Mouse (Mus musculus): ENCODE measurements around the gene Cox20.
"Not testable (repeated sequence)": the region's sequence is repeated elsewhere in the genome, so short reads cannot be mapped to it uniquely, and the experiment has no call there.

The Cox20 gene

DNA sequence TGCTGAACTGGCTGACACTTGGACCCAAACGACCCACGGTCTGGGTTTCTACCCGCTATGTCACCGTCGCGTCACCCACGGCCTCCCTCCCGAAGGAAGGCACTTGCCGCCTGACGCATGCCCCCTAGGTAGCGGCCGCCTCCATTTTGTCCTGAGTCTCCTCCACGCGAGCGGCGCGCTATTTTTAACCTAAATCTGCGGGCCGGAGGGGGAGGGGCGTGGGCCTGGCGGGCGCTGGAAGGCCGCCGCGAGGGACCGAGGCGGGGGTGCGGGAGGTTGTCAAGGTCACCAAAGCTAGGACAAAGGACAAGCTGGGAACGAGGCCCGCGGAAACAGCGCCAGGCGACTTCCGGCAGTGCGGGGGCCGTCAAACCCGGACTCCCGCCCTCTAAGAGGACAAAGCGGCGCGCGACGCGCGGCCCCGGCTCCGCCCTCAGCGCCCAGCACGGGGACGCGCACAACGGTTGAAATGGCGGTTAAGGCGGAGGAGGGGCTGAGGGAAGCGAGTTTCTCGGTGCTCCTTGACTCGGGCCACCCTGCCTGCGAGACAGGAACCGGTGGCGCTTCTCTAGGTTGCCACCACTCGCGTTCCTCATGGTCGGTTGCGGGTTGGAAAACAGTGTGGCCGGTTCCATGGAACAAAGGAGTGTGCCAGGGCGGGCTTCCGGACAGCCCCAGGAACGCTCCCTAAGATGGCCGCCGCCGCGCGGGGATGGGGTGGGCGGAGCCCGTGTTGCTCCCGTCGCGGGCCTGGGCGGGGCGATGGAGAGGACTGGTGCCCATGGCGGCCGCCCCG lies at the start of gene Cox20:
Cox20 (plus strand) TSS at position 742 of the 796 bp plus-strand sequence.
- peak; percentile 98 for DNase-seq (ENCODE audit: low spot score)

DNA sequence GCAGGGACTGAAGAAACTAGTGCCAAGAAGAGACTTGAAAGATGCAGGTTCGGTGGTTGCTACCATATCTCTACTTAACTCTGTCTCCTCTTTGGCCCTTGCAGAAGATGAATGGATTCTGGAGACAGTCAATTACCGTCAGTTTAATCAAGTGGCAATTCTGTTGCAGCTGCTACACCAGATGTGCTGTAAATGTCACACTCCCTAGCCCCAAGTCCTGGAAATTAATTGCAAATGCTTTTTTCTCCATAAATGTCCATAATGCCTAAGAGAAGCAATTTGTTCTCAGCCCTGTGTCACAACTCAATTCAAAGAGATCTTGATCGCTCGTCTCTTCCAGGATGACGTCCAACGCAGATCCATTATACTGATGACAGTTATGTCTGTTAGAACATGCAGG lies 48.3 kb upstream of the Cox20 start:
- no peak for DNase-seq (ENCODE audit: low spot score)

DNA sequence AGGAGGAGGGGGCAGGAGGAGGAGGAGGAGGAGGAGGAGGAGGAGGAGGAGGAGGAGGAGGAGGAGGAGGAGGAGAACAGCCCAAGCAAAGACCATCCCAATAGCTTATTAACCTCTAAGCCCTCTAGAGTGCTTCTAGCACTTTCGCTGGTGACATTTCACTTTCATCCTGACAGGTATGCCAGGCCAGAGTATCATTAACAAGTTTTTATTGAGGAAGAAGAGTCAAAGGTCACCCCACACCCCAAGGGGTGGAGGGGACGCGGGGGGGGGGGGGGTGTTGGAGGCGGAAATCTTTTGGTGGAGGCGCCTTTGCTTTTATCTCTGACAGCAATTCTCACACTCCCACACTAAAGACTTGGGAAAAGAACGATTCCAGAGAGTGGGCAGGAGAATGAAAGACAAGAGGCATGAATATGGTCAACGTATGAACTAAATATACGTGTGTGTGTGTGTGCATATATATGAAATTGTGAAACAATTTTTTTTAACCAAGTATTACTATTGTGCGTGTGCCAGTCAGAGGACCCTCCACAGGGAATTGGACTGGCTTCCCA lies 43.7 kb upstream of the Cox20 start:
- DNase-seq (ENCODE audit: low spot score), result no peak

GRCm38 (mm10) chr1:178275738-178276053 lies 43.2 kb upstream of the Cox20 start:
- DNase-seq (ENCODE audit: low spot score), result no peak

DNA sequence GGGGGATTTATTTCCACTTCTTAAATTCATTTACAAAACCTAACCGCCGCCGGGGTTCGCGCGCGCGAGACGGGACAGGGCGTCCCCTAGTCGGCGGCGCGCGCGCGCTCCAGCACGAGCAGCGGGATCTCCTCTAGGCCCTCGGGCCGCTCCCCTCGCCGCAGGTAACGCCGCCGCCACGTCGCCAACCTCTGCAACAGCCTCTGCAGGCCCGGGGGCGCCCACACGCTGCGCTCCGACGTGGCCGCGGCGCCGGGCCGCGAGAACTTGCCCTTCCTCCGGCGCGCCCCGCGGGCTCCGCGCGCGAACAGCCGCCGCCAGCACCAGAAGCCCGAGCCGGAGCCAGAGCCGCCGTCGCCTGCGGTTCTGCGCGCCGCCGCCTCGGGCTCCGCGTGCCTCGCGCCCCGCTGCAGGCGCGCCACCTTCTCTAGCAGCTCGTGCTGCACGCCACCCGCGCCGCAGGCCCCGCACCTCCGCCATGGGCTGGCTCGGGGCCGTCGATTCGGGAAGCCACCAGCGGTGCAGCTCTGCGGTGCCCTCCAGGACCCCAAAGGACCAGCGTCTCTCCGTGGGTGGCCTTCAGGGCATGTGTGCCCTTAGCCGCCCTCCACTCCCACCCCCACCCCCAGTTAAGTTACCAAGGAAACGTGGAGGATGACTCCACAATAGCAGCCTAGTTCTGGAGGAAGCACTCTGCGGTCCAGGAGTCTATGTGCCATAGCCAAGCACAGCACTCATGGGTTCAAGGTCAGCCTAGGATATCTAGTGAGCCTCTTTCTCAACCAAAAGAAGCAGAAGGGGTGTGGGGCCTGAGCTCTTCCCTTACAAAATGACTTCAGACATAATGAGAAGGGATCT lies 42.6 kb upstream of the Cox20 start:
- no peak for DNase-seq (ENCODE audit: low spot score)

- DNase-seq (ENCODE audit: low spot score), result not testable (repeated sequence)
Measured at GRCm38 (mm10) chr1:178283314-178283713, 35.6 kb upstream of the Cox20 start.

DNA sequence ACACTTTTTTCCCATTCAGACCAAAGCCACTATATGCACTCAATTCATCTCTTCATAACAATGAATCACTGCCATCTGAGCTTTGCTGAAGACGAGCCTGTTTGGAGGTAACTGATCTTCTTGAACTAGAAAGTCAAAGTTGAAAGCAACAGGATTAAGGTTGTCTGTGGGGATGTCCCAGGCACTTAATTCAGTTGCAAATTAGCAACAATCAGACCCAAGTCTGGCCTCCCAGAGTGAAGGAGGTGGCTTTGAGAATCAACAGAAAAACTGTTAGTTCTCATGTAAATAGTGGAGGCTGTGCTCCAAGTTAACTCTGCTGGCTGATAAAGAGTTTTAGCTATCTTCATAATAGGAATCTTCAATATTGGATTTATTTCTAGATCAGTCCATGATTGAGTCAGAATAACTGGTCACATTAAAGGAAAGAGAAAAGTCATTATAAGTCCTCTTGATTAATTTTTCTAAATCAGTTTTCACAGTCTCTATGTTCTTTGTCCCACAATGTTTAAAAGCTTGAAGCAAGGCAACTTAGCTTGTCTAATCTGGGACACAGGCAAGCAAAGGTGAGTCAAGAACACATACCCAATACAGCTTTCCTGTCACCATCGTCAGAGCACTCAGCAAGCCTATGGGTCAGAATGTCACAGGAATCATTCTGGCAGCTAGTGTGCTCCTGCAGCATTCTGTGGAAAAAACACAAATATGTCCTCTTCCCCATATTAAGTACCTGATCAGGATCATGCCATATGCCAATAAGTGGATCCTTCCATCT lies 34.8 kb upstream of the Cox20 start:
- DNase-seq (ENCODE audit: low spot score), result no peak

DNA sequence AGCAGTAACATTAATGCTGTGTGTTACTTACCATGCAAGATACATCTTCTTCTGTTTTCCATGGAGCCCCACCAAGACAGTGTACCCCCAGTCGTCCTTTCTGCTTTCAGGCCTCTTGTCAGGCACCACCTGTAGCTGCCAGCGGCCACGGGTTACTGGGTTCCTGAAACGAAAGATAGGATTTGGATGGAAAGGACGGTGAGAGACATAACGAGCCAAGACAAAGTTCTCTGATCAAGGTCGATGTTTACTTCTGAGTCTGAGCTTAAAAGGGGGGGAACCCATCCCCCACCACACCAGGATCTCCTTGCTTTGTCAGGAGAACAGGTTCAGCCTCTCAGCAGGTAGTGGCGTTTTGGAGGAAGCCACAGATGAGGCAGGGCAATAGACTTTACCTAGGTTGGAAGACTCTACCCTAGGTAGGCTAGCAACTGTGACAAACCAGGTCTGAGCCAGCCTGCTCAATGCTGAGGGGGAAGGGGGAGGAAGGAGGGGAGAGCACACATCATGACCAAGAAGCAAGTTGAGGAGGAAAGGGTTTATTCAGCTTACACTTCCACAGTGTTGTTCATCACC lies 31.2 kb upstream of the Cox20 start:
- no peak for DNase-seq (ENCODE audit: low spot score)

DNA sequence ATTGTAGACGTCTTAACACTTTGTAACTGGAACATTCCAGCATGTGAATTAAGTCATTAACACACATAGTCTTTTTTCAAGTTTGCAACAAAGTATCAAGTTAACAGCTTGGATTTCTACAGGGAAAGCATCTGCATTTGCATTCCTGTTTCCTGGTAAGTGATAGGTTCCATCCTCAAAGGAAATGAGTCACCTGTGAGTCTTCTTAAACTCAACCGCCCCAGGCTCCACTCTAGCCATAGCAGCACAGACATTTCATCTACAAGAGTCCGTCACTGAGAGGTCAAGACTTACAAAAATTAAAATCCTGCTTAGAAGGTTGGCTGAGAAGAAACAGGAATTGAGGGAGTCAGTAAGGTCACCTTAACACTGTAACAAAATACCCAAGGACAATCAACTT lies 27.2 kb upstream of the Cox20 start:
- DNase-seq (ENCODE audit: low spot score), result no peak

GRCm38 (mm10) chr1:178294051-178294450 lies 24.9 kb upstream of the Cox20 start:
- no peak for DNase-seq (ENCODE audit: low spot score)

DNA sequence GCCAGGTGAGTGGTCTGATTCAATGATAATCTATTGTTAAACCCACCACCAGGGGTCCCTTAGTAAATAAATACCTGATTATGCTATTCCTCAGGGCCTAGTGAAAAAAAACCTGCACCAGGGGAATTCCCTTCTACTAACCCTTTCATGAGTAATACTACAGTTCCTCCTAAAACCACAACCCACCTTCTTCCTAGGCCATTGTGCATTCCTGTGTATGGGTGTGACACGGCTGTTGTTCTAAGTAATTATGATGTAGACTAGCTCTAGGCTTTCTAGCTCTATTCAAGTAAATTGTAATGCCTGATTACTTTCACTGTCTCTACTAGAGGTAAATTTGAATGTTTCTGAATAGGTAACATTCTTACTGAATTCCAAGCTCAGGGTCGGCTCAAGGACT lies 17.7 kb upstream of the Cox20 start:
- not testable (repeated sequence) for DNase-seq (ENCODE audit: low spot score)

- peak; percentile 55 for DNase-seq (ENCODE audit: low spot score)
Measured at GRCm38 (mm10) chr1:178303425-178303824, 15.5 kb upstream of the Cox20 start.

GRCm38 (mm10) chr1:178309487-178309886 lies 9.4 kb upstream of the Cox20 start:
- no peak for DNase-seq (ENCODE audit: low spot score)

DNA sequence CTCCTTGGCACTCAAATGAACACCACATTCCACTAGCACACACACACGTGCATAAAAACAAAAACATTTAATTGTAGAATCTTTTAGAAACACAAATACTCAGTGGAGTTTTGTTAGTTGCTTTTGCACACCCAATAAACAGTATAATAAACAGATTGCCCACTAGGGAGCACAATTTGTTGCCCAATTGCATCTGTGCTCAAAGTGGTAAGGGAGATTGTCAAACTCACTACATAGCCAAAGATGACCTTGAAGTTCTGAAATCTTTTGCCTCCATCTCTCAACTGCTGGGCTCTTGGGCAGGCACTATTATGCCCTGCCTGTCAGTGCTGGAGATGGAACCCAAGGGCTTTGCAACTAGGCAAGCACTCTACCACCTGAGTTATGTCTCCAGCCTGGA lies 8.8 kb upstream of the Cox20 start:
- no peak for DNase-seq (ENCODE audit: low spot score)

- no peak for DNase-seq (ENCODE audit: low spot score)
Measured at GRCm38 (mm10) chr1:178313039-178313597, 5.8 kb upstream of the Cox20 start.

- DNase-seq (ENCODE audit: low spot score), result no peak
Measured at GRCm38 (mm10) chr1:178314236-178314635, 4.7 kb upstream of the Cox20 start.

GRCm38 (mm10) chr1:178317275-178318001 lies 1.5 kb upstream of the Cox20 start:
- DNase-seq (ENCODE audit: low spot score), result no peak

DNA sequence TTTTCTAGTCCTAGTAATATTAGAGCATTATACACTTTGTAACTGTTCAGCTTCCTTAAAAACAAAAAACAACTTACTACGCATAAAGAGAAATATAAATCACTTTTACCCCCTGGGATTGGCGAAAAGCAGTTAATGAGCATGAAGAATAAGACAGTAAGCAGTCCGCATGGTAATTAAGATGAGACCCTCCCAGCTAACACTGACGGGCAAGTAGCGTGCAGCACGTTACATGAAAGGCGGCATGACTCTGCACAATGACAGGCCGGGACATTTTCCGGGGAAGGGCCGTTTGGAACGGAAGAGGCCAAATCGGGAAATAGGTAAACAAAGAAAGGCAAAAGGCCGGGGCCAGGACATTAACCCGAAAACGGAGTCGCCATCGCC lies 935 bp upstream of the Cox20 start:
- no peak for DNase-seq (ENCODE audit: low spot score)

GRCm38 (mm10) chr1:178319295-178320037 lies 536 bp downstream of the Cox20 start:
- DNase-seq (ENCODE audit: low spot score), result no peak

- DNase-seq (ENCODE audit: low spot score), result no peak
Measured at GRCm38 (mm10) chr1:178320038-178320722, 1.2 kb downstream of the Cox20 start.

Data from spleen, adult 12 weeks (tissue).